ENCODE assay signal across 16 mouse cellular contexts in genomic region chr4:99371162-99371561, GRCm38 (mm10).
"Had no signal": no experiment of that assay in that cellular context is flagged by ENCODE, and none has a peak within 500 bp of the region (broad histone marks: within the 10 kb centered on the region; RNA-seq: fewer than 3 reads in every experiment).

No protein-coding gene starts in this region.

- H3K27me3 ChIP-seq: stomach, embryonic 15.5 days had no signal

- H3K4me1 ChIP-seq: stomach, embryonic 15.5 days had no signal

- H3K4me3 ChIP-seq: neural tube, embryonic 13.5 days; neural tube, embryonic 15.5 days; stomach, embryonic 15.5 days had no signal

- H3K9me3 ChIP-seq: neural tube, embryonic 13.5 days; neural tube, embryonic 15.5 days; stomach, embryonic 15.5 days had no signal

- H3K27ac ChIP-seq: neural tube, embryonic 13.5 days; neural tube, embryonic 15.5 days; stomach, embryonic 15.5 days; stomach, postnatal 0 days had no signal

- DNase-seq: retina, postnatal 1 day; right cerebral cortex, adult 18-20 months; right cerebral cortex, postnatal 14 days; right cerebral cortex, postnatal 25 days; right cerebral cortex, postnatal 4 days; spleen, adult 18-20 months; thymus, adult 18-20 months; thymus, adult 2 months; thymus, postnatal 14 days; thymus, postnatal 25 days; thymus, postnatal 36 days; thymus, postnatal 4 days had no signal

- H3K9ac ChIP-seq: neural tube, embryonic 13.5 days; neural tube, embryonic 15.5 days; stomach, embryonic 15.5 days had no signal

- H3K36me3 ChIP-seq: neural tube, embryonic 13.5 days; neural tube, embryonic 15.5 days; stomach, embryonic 15.5 days had no signal

- H3K4me2 ChIP-seq: neural tube, embryonic 13.5 days; neural tube, embryonic 15.5 days; stomach, embryonic 15.5 days had no signal
